Mouse (Mus musculus): ENCODE results near the gene Epha2.

The Epha2 gene

DNA sequence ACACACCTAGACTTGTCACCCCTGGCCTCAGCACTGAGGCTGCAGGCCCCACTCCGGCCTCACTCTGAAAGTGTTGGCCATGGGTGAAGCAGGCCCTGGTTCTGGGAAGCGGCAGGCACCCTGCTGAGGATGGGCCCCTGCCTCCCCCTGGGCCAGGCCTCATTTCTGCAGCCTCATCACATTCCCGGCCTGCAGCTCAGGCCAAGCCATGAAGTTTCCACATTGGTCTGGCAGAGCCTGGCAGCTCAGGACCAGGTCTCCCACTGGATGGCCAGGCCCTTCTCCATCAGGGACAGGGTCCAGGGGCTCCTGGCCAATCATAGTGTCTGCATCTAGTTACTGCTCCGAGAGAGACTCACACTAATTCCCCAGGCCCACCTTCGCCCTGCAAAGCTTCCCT is 33.7 kb downstream of the Epha2 start:
- DNase-seq = no peak

GRCm38 (mm10) chr4:141335263-141335796 is 34.3 kb downstream of the Epha2 start:
- DNase-seq = no peak

GRCm38 (mm10) chr4:141336196-141336595 is 35.2 kb downstream of the Epha2 start:
- DNase-seq = no peak

- no peak for DNase-seq
These were observed 36.9 kb downstream of the Epha2 start for GRCm38 (mm10) chr4:141337986-141338385.

- DNase-seq = no peak
These were observed 37.8 kb downstream of the Epha2 start for GRCm38 (mm10) chr4:141338853-141339252.

DNA sequence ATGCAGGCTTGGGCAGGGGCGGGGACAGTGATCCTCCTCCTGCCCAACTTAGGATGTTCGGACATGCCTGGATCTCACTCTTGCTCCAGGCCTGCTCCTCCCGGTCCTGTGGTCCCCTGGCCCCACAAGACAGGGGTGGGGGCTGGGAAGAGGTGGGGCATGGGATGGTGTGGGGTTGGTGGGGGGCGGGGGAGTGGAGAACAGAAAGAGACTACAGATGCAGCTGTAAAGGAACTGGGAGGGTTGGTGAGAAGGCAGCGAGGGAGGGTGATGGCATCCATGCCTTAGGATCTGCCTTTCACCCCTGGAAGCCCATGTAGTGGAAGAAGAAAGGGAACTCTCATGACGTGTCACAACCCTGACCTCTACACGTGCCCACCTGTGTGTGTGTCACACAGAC is 40.4 kb downstream of the Epha2 start:
- no peak for DNase-seq

- no peak for DNase-seq
These were observed 42.5 kb downstream of the Epha2 start for GRCm38 (mm10) chr4:141343515-141343914.

DNA sequence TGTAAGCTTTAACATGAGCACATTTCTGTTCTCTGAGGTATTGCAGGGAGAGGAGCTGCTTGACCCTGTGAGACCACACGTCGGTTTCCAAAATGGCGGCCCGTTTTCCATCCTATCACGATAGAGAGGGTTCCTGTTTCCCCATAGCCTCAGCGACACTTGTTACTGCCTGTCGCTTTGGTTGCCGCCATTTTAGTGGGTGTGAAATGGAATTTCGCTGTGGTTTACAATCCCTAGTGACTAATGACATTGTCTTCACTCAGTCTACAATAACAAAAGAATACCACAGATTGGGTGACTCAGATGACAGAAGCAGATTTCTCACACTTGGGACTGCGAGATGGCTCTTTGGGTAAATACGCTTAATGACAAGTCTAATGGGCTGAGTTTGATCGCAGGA is 44.2 kb downstream of the Epha2 start:
- no peak for DNase-seq

DNA sequence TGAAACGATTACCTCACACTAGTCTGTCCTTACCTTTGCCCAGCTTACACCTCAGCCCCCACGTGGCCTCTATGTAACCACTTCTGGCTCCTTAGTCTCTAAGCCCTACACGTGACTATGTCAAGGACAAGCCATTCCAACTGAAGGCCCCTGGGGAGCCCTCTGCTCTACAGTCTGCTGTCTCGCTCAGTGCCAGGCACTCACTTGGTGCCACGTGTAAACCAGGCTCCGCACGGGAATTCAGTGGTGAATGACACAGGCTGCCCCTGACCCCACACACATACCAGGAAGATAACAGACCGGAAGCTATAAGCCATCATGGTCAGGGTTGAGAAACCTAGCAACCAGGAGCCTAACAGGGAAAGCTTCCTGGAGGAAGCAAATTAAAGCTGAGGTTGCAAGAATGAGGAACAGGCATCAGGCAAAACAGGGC is 46.3 kb downstream of the Epha2 start:
- peak; percentile 65 for DNase-seq

- DNase-seq = no peak
These were observed 47.6 kb downstream of the Epha2 start for GRCm38 (mm10) chr4:141348616-141349015.

- DNase-seq = no peak
These were observed 49.0 kb downstream of the Epha2 start for GRCm38 (mm10) chr4:141350015-141350414.

GRCm38 (mm10) chr4:141351972-141352371 is 50.9 kb downstream of the Epha2 start:
- DNase-seq = no peak

DNA sequence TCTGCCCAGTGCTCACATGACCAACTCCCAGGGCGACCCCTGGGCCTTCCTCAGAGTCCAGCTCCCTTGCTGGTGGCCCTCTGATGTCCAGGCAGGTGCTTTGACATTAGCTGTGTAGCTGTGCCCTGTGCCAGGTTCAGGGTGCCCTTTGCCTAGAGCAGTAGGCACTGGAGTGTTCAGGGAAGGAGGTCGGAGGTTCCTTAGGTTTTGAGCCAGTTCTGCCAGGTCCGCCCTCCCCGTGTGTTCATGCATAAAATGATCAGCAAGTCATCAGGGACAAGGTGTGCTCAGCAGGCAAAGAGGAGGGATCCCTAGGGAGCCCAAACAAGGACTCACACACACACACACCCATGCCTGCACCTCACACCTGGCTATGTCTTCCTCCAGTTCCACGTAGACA is 51.9 kb downstream of the Epha2 start:
- peak; percentile 77 for DNase-seq

- DNase-seq = peak; percentile 48
These were observed 52.8 kb downstream of the Epha2 start for GRCm38 (mm10) chr4:141353868-141354267.

- no peak for DNase-seq
These were observed 56.8 kb downstream of the Epha2 start for GRCm38 (mm10) chr4:141357811-141358210.

GRCm38 (mm10) chr4:141359222-141359621 is 58.2 kb downstream of the Epha2 start:
- DNase-seq = no peak

DNA sequence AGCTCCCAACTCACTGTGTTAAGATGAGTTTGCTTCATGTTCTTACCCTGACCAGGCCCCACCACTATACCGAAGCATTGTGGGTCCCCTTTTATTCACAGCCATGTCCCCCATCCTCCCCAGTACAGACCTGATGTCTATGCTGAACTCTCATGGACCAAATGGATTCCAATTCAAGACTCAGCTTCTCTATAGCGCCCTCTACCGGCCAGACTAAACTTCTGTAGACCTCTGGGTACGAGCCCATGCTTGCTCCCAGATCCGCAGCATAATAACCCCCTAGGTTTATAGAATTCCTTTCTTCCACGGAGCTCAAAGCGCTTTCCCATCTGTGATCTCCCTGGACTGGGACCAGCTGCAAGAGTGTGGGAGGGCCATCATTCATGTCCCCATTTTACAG is 59.8 kb downstream of the Epha2 start:
- no peak for DNase-seq

DNA sequence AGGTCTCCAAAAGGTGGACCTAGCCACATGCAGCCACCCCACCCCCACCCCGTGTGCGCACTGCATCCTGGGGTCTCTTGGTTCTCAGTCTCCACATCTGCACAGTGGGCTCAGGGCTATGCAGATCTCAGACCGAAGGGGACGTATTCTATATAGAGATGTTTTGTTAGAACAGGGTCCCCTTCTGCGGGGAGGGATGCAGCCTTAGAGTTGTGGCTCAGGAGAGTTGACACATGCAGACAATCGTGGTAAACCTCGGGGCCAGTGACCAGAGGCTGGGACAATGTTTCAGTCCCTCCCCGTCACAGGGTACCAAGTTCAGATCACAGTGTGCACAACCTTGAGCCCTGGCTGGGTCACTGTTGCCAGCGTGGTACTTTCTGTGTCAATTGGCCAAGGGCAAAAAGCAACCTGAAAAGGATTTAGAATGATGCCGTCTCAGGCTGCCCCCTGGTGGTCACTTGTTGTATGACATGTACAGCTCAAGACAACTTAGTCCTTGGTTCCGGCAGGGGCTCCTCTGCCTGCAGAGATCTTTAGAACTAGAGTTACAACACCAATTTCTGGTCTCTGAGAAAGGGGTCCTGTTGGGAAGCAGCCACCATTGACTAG is 62.0 kb downstream of the Epha2 start:
- DNase-seq = peak; percentile 74

DNA sequence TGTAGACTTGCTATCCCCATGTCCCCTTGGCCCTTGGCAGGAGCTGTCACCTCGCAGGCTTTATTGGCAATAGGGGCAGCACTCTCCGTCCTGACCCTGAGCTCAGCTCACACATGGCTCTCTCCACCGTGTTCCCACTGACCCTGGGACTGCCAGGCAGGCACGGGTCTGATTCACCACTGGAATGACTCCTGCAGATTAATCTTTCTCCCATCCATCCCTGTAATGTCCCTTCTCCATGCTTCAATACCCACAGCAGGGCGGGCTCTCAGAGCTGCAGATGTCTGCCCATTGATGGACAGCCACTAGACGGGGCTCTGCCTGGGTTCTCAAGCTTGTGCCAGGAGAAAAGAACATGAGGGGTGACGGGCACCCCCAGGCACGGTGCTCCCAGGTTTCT is 64.1 kb downstream of the Epha2 start:
- peak; percentile 52 for DNase-seq

- DNase-seq = no peak
These were observed 64.8 kb downstream of the Epha2 start for GRCm38 (mm10) chr4:141365876-141366275.

- no peak for DNase-seq
These were observed 67.2 kb downstream of the Epha2 start, which contains the start of gene Fam131c for GRCm38 (mm10) chr4:141367997-141368791. Gene Fam131c (plus strand): TSS chr4:141368220.

DNA sequence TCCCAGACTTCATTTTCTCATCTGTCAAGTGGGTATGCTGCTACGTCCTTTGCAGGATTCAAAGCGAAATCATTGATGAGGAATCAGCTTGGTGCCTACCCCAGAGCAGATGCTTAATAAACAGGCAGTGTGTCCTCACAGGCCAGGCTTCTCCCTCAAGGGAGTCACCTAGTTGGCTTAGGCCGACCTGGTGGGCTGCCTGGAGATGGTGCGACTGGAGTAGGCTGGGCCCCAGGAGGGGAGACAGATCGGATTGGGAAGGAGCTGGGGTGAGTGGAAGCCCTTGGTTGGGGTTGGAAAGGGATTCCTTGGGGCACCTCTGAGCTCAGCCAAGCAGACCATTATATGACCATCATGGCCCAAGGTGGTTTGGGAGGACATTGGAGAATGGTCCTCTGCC is 71.4 kb downstream of the Epha2 start:
- DNase-seq = no peak

Measured in kidney, adult 11 months (tissue).